Mouse (Mus musculus) myocyte (in vitro differentiated cells): ENCODE measurements around the gene Best1. TPM values are rescaled to one million over a fixed set of nuclear protein-coding genes. Genes with fewer than 3 reads are reported as not detected.

Source experiments
- H3K27me3 ChIP-seq: one replicate; pipeline ENCODE4 v1.6.1; 2011; ENCODE audit not compliant: control insufficient read depth, insufficient read depth, insufficient read length
- H3K36me3 ChIP-seq: one replicate; pipeline ENCODE4 v1.6.1; 2011; ENCODE audit not compliant: control insufficient read depth, insufficient read depth
- H3K4me2 ChIP-seq: one replicate; pipeline ENCODE4 v1.6.1; 2011; ENCODE audit warnings: low read depth, control low read depth
- H3K4me3 ChIP-seq: one replicate; pipeline ENCODE4 v1.5.1; 2011; ENCODE audit warnings: mild to moderate bottlenecking, control low read depth, moderate library complexity
- H3K79me2 ChIP-seq: one replicate; pipeline ENCODE4 v1.6.1; 2011; ENCODE audit not compliant: control insufficient read depth, insufficient read depth
- H3ac ChIP-seq: one replicate; pipeline ENCODE4 v1.6.1; 2011; ENCODE audit not compliant: control insufficient read depth, insufficient read length
- CEBPB ChIP-seq: IDR thresholded peaks from 2 replicates; pipeline ENCODE4 v1.6.1; 2011; ENCODE audit warnings: mild to moderate bottlenecking, moderate library complexity; ENCODE audit not compliant: poor library complexity, insufficient read depth, severe bottlenecking
- E2F4 ChIP-seq: IDR thresholded peaks from one replicate; pipeline ENCODE4 v1.6.1; 2011; ENCODE audit warnings: mild to moderate bottlenecking, control low read depth, moderate library complexity; ENCODE audit not compliant: insufficient read depth
- MAX ChIP-seq: IDR thresholded peaks from one replicate; pipeline ENCODE4 v1.6.1; 2011; ENCODE audit warnings: low read depth, mild to moderate bottlenecking, control low read depth
- MYOD1 ChIP-seq, 3 experiments: IDR thresholded peaks; one replicate each; pipeline ENCODE4 v1.6.1; 2011; ENCODE audit warnings: control low read depth in 2 of 3, low read depth in 2 of 3, mild to moderate bottlenecking in 2 of 3, moderate library complexity in 1 of 3; ENCODE audit not compliant: insufficient read length in 2 of 3, control insufficient read depth in 1 of 3
- MYOG ChIP-seq, 3 experiments: IDR thresholded peaks; one replicate each; pipeline ENCODE4 v1.6.1; 2011; ENCODE audit warnings: control low read depth in 2 of 3, low read depth in 2 of 3, mild to moderate bottlenecking in 2 of 3; ENCODE audit not compliant: insufficient read length in 2 of 3, control insufficient read depth in 1 of 3, insufficient read depth in 1 of 3
- POLR2A ChIP-seq: IDR thresholded peaks from one replicate; pipeline ENCODE4 v1.6.1; 2011; ENCODE audit warnings: low read depth, mild to moderate bottlenecking, control low read depth, moderate library complexity; ENCODE audit not compliant: insufficient read length
- POLR2AphosphoS2 ChIP-seq: IDR thresholded peaks from one replicate; pipeline ENCODE4 v1.6.1; 2011; ENCODE audit warnings: low read depth, control low read depth; ENCODE audit not compliant: insufficient read length
- REST ChIP-seq: IDR thresholded peaks from one replicate; pipeline ENCODE4 v1.6.1; 2011; ENCODE audit warnings: mild to moderate bottlenecking, control low read depth, moderate library complexity; ENCODE audit not compliant: insufficient read depth, insufficient read length
- SRF ChIP-seq: IDR thresholded peaks from one replicate; pipeline ENCODE4 v1.6.1; 2011; ENCODE audit warnings: low read depth; ENCODE audit not compliant: control insufficient read depth, insufficient read length
- TCF12 ChIP-seq: IDR thresholded peaks from one replicate; pipeline ENCODE4 v1.6.1; 2011; ENCODE audit warnings: mild to moderate bottlenecking, control low read depth; ENCODE audit not compliant: poor library complexity, insufficient read depth, severe bottlenecking
- TCF3 ChIP-seq: IDR thresholded peaks from one replicate; pipeline ENCODE4 v1.6.1; 2011; ENCODE audit warnings: low read depth, control low read depth; ENCODE audit not compliant: insufficient read length
- USF1 ChIP-seq: IDR thresholded peaks from one replicate; pipeline ENCODE4 v1.6.1; 2011; ENCODE audit warnings: low read depth, mild to moderate bottlenecking, control low read depth, moderate library complexity
- polyA plus RNA-seq: library from polyadenylated mRNA; unstranded; fragments of >200 nt; fragmentation: generic; extraction: Trizol; gene quantifications from one replicate; pipeline ENCODE4 v1.2.1, GENCODE M21; 2012; ENCODE audit warnings: missing spikeins

Best1 gene
- polyA plus RNA-seq, 1 experiment, result 6.6 TPM

DNA sequence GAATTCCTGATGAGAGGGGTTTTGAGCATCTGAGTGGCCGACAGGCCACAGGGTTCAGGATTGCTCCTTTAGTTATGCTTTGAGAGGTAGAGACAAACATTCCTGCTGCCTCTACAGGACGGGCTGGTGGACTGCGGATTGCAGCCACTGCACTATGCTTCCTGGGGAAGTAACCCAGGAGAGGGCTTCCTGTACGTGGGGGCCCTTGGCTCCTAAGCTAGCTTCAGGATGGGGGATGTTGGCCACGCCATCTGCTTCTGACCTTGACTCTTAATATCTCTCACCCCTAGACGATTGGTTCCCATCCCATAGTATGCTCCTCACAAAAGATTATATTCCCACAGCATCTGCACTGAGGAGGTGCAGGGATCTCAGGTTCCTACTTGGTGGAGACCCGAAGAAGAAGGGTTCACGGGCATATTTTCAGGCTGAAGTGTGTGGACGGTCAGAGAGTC, 21.9 kb upstream of the Best1 start:
- Histone ChIP-seq H3K4me2 (no peak overlapping the region), H3K36me3 (no peaks in the 10 kb centered on the region), H3K27me3 (no peaks in the 10 kb centered on the region), H3K79me2 (no peaks in the 10 kb centered on the region), H3ac (no peak overlapping the region), H3K4me3 (no peak overlapping the region)
- TF ChIP-seq TCF12 (no peak), E2F4 (no peak), TCF3 (no peak), SRF (no peak), USF1 (no peak), MAX (no peak), CEBPB (no peak), MYOG (IDR thresholded peaks at IDR 0.05; ENCODE audit: control insufficient read depth in 1 of 3, insufficient read depth in 1 of 3, insufficient read length in 2 of 3, low read depth in 2 of 3) (no peak), MYOD1 (IDR thresholded peaks at IDR 0.05; ENCODE audit: control insufficient read depth in 1 of 3, insufficient read length in 2 of 3, low read depth in 2 of 3) (no peak), POLR2AphosphoS2 (no peak), POLR2A (no peak), REST (no peak)

- H3ac ChIP-seq, result no peak overlapping the region
- no peaks in the 10 kb centered on the region for H3K27me3 ChIP-seq
- H3K79me2 ChIP-seq, result no peaks in the 10 kb centered on the region
- TF ChIP-seq MAX (no peak), POLR2AphosphoS2 (no peak), MYOD1 (IDR thresholded peaks at IDR 0.05; ENCODE audit: control insufficient read depth in 1 of 3, insufficient read length in 2 of 3, low read depth in 2 of 3) (no peak), MYOG (IDR thresholded peaks at IDR 0.05; ENCODE audit: control insufficient read depth in 1 of 3, insufficient read depth in 1 of 3, insufficient read length in 2 of 3, low read depth in 2 of 3) (no peak), TCF3 (no peak), E2F4 (no peak), SRF (no peak), REST (no peak), POLR2A (no peak)
- no peak overlapping the region for H3K4me3 ChIP-seq
- H3K4me2 ChIP-seq, result no peak overlapping the region
- H3K36me3 ChIP-seq, result no peaks in the 10 kb centered on the region
Observed at GRCm38 (mm10) chr19:10022414-10023303, 21.2 kb upstream of the Best1 start.

DNA sequence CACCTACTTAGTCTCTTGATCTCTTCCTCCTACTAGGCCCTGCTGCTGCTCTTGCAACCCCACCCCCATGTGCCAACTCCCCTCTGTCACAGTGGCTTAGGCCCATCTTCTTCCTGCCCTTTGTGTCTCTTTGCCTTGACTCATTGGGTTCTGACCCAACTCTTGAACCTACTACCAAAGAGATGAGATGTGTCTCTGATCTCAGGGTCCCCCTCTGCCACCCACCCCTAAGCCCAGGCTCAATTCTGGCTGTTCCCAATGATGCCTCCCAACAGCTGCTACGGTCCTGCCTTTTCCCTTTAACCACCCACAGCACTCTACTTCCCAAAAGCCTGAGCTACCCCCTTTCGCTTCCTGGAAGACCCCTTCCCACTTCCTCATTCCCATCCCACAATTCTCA, 20.5 kb upstream of the Best1 start:
- Histone ChIP-seq H3K27me3 (no peaks in the 10 kb centered on the region), H3K79me2 (no peaks in the 10 kb centered on the region), H3K4me2 (no peak overlapping the region), H3K4me3 (no peak overlapping the region), H3K36me3 (no peaks in the 10 kb centered on the region), H3ac (no peak overlapping the region)
- TF ChIP-seq MYOD1 (IDR thresholded peaks at IDR 0.05; ENCODE audit: control insufficient read depth in 1 of 3, insufficient read length in 2 of 3, low read depth in 2 of 3) (peak in 2 of 3 experiments; percentile 39 to 50), CEBPB (no peak)

DNA sequence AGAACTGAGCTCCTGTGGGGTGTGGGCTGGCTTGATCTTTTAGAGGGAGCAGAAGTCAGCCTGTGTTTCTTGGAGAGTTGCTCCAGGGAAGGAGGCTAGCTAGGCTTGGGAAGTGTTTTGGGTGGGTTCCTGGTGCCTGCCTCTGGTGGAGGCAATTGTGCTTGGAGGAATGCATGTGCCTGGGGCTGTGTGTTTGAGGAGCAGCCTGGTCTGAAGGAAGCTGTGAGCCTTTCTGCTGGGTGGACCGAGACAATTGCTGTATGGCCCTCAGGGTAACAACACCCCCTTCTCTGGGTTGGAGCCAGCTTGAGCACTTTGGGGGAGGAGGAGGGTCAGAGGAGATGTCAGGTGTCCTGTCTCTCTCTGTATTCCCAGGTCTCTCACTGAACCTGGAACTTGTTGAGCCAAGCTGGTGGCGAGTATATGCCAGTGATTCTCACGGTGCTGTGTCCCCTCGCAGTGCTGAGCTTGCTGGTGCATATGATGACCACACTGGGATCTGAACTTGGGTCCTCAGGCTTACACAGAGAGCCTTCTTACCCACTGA, 17.9 kb upstream of the Best1 start:
- peak overlapping the region; percentile 20 for H3K4me3 ChIP-seq
- no peak for TF ChIP-seq CEBPB
- TF ChIP-seq USF1, result no peak
- no peak for TF ChIP-seq SRF
- no peak for TF ChIP-seq POLR2AphosphoS2
- TF ChIP-seq MYOG (IDR thresholded peaks at IDR 0.05; ENCODE audit: control insufficient read depth in 1 of 3, insufficient read depth in 1 of 3, insufficient read length in 2 of 3, low read depth in 2 of 3), result no peak
- TF ChIP-seq TCF12, result no peak
- TF ChIP-seq MAX, result no peak
- TF ChIP-seq MYOD1 (IDR thresholded peaks at IDR 0.05; ENCODE audit: control insufficient read depth in 1 of 3, insufficient read length in 2 of 3, low read depth in 2 of 3), result no peak
- TF ChIP-seq POLR2A, result no peak
- TF ChIP-seq REST, result no peak
- no peak for TF ChIP-seq E2F4
- TF ChIP-seq TCF3, result no peak

GRCm38 (mm10) chr19:10018527-10018818, 17.0 kb upstream of the Best1 start:
- Histone ChIP-seq H3K36me3 (no peaks in the 10 kb centered on the region), H3ac (peak overlapping the region; percentile 3), H3K79me2 (no peaks in the 10 kb centered on the region), H3K27me3 (no peaks in the 10 kb centered on the region), H3K4me3 (peak overlapping the region; percentile 20), H3K4me2 (peak overlapping the region; percentile 98)
- no peak for TF ChIP-seq USF1
- TF ChIP-seq TCF12, result no peak
- TF ChIP-seq E2F4, result no peak
- no peak for TF ChIP-seq MYOD1 (IDR thresholded peaks at IDR 0.05; ENCODE audit: control insufficient read depth in 1 of 3, insufficient read length in 2 of 3, low read depth in 2 of 3)
- TF ChIP-seq POLR2AphosphoS2, result no peak
- no peak for TF ChIP-seq MAX
- no peak for TF ChIP-seq MYOG (IDR thresholded peaks at IDR 0.05; ENCODE audit: control insufficient read depth in 1 of 3, insufficient read depth in 1 of 3, insufficient read length in 2 of 3, low read depth in 2 of 3)
- no peak for TF ChIP-seq CEBPB

More for the DNA sequence above, 17.9 kb upstream of the Best1 start:
- Histone ChIP-seq H3ac (no peak overlapping the region), H3K27me3 (no peaks in the 10 kb centered on the region), H3K79me2 (no peaks in the 10 kb centered on the region), H3K4me2 (peak overlapping the region; percentile 98), H3K36me3 (no peaks in the 10 kb centered on the region)
